Mouse (Mus musculus) urinary bladder, postnatal 0 days (tissue): ENCODE measurements around the gene Tango2. TPM values are rescaled to one million over a fixed set of nuclear protein-coding genes. Genes with fewer than 3 reads are reported as not detected.

Source experiments
- microRNA counts: library from miRNA; unstranded; fragments of <30 nt; microRNA quantifications from one replicate; lab custom pipeline; 2016
- microRNA-seq: library from miRNA; unstranded; fragments of <30 nt; microRNA quantifications from one replicate; pipeline ENCODE4, GENCODE M21; 2016
- polyA plus RNA-seq: library from polyadenylated mRNA; unstranded; fragments of >200 nt; fragmentation: Nextera tagmentation; extraction: Ambion mirVana; gene quantifications from 2 replicates; pipeline ENCODE4 v1.2.1, GENCODE M21; 2015

Gene Tango2
- 27.0 and 27.2 TPM in 2 replicates for polyA plus RNA-seq

DNA sequence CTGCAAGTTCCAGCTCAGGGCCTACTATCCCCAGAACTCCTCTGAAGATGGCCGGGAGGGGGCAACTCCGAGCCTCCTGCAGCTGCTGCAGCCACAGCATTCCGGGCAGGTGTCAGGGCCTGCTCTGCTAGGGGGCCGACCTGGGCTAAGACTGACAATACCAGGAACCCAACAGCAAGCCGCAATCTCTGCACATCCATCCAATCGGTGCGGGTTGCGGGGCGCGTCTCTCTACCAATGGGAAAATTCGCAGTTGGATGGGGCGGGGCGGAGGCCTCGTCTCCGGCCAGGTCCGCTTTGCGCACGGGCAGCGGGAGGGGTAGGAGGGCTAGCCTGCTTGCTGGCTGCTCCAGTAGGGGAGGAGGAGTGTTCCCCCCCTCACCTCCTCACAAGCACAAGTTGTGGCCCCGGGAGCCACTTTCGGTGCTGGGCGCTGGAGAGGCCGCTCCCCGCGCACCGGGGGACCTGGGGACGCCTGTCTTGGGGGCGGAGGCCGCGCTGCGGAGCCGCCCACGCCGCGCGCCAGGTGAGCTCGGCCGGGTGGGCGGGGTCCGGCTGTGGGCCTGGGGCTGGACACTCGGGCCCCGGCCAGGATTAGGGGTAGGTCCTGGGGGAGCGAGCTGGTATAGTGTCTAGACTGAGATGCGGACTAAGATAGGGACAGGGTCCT, at the start of gene Tango2, which contains the start of gene Arvcf:
Tango2 (minus strand) TSS at position 173 of the 670 bp plus-strand sequence.
Arvcf (plus strand) TSS at position 252 of the 670 bp plus-strand sequence.

DNA sequence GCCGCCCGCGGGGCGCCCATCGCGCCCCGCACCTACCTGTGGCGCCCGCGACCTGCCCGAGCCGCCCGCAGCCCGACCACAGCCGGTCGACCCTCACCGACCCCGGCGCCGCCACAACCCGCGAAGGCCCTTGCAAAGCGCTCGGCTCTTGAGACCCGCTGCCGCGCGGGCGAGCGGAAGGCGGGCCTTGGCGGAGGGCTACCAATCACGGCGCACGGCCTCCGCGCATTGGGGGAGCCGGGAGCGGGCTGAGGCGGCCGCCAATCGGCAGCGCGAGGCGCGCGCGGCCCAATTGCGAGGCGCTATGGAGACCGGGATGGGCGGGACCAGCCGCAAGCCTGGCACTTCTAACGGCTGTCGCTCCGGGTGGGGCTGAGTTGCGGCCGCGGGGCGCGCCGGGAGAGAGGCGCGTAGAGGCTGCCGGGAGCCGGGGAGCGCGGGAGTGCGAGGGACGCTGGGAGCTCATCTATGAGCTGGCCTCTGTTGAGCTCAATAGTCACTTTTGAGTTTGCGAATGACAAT, 58.8 kb downstream of the Tango2 start, which contains the start of gene Dgcr8:
Dgcr8 (minus strand) TSS at position 180 of the 522 bp plus-strand sequence.

DNA sequence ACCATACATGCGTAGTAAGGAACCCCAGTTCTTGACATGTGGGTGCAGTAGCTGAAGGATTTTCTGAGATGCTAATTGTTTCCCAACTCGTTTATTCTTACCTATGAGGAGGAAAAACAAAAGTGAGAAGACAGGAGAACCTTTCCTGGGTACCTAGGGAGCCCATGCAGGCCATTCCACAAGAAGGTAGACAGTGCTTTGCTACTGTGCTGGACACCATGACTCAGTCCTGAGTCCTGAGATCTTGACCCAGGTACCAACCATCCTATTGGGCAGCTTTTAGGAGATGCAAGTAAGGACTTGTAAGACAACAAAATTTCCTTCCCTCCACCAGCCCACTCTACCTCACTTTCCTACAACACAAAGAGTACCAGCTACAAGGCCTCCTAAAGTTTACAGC, 89.7 kb downstream of the Tango2 start, which contains the start of gene Gm49776:
Gm49776 (minus strand) TSS at position 101 of the 400 bp plus-strand sequence.

MicroRNA genes within 50 kb of the gene (microRNA counts, 519-probe panel; counts per million panel counts)
- microRNA mmu-miR-1306 (lab: Ali Mortazavi, UCI): 1,338 counts per million, percentile 8 among the panel's probes with 10 or more counts
- microRNA mmu-miR-185 (lab: Ali Mortazavi, UCI): 3,060 counts per million, percentile 49 among the panel's probes with 10 or more counts

Small RNA genes within 50 kb of the gene (microRNA-seq; reads per million reads assigned to microRNA genes)
- gene Gm24572 (not detected), gene Gm26219 (not detected), gene Mir1306 (135 reads per million, percentile 50 among the genes with 10 or more reads in this experiment), gene Mir185 (276 reads per million, percentile 58 among the genes with 10 or more reads in this experiment)

Other genes with a start within 250 kb of the Tango2 start
- gene Rtn4r, start 220.5 kb downstream of the Tango2 start, polyA plus RNA-seq: 13.5 and 16.2 TPM in 2 replicates
- not detected in 2 replicates for gene Ccdc188, start 130.2 kb downstream of the Tango2 start, polyA plus RNA-seq
- 13.8 and 14.6 TPM in 2 replicates for gene Zdhhc8, start 113.0 kb downstream of the Tango2 start, polyA plus RNA-seq
- gene Trmt2a, start 99.4 kb downstream of the Tango2 start, polyA plus RNA-seq: 43.9 and 45.4 TPM in 2 replicates
- gene Ranbp1, start 99.4 kb downstream of the Tango2 start, polyA plus RNA-seq: 225 and 297 TPM in 2 replicates
- gene Gm49776, start 89.8 kb downstream of the Tango2 start, polyA plus RNA-seq: 1.3 TPM in 1 of 2 replicates, not detected in the other
- gene Dgcr8, start 58.9 kb downstream of the Tango2 start, polyA plus RNA-seq: 11.5 and 11.7 TPM in 2 replicates
- gene Arvcf, start 79 bp upstream of the Tango2 start, polyA plus RNA-seq: 5.0 and 6.0 TPM in 2 replicates
- gene Txnrd2, start 78.3 kb upstream of the Tango2 start, polyA plus RNA-seq: 18.6 and 18.8 TPM in 2 replicates
- 163 and 182 TPM in 2 replicates for gene Comt, start 78.7 kb upstream of the Tango2 start, polyA plus RNA-seq
- gene Gnb1l, start 150.6 kb upstream of the Tango2 start, polyA plus RNA-seq: 9.1 and 11.1 TPM in 2 replicates
- 1.6 and 2.2 TPM in 2 replicates for gene Rtl10, start 150.8 kb upstream of the Tango2 start, polyA plus RNA-seq
- gene Tbx1, start 242.6 kb upstream of the Tango2 start, polyA plus RNA-seq: 0.47 and 0.51 TPM in 2 replicates